Mouse (Mus musculus) MEL (cell line): ENCODE measurements around the gene Vax2.

Experiments
- CTCF ChIP-seq, 3 experiments: IDR thresholded peaks in 2 of 3; conservative IDR thresholded peaks in 1 of 3; 2 replicates each; pipeline ENCODE4 v1.5.1; 2011 to 2012; ENCODE audit warnings: low read length in 3 of 3, low read depth in 2 of 3, mild to moderate bottlenecking in 2 of 3, improper control_type of control experiment in 1 of 3, inconsistent platforms in 1 of 3, mixed read lengths in 1 of 3, moderate library complexity in 1 of 3; ENCODE audit not compliant: control insufficient read depth in 1 of 3, insufficient read depth in 1 of 3, poor library complexity in 1 of 3, severe bottlenecking in 1 of 3
- RCOR1 ChIP-seq: IDR thresholded peaks from 2 replicates; pipeline ENCODE4 v1.6.1; 2012; ENCODE audit warnings: low read depth, mild to moderate bottlenecking, inconsistent platforms, low read length, improper control_type of control experiment

GRCm38 (mm10) chr6:83711725-83712475 lies 836 bp downstream of the Vax2 start:
- no peak for TF ChIP-seq CTCF (IDR thresholded peaks at IDR 0.05 in 2 of 3, conservative IDR thresholded peaks at IDR 0.05 in 1 of 3; ENCODE audit: control insufficient read depth in 1 of 3, insufficient read depth in 1 of 3, low read depth in 2 of 3, low read length in 3 of 3, poor library complexity in 1 of 3, severe bottlenecking in 1 of 3)
- TF ChIP-seq RCOR1 = no peak
